Mouse (Mus musculus) macrophage (primary cell): Measurements from ENCODE around the gene Krtap9-3. TPM values are rescaled to one million over a fixed set of nuclear protein-coding genes. Genes with fewer than 3 reads are reported as not detected.
"Not testable (repeated sequence)": the region's sequence is repeated elsewhere in the genome, so short reads cannot be mapped to it uniquely, and the experiment has no call there.

ENCODE experiments used
- H3K27ac ChIP-seq: fragments of 350-480 bp; formaldehyde crosslinking; 2 replicates; pipeline ENCODE4 v1.9.0; 2021
- H3K36me3 ChIP-seq: fragments of 350-480 bp; formaldehyde crosslinking; 2 replicates; pipeline ENCODE4 v1.9.0; 2021; ENCODE audit errors: inconsistent target
- H3K4me3 ChIP-seq: fragments of 350-480 bp; formaldehyde crosslinking; 2 replicates; pipeline ENCODE4 v1.9.0; 2021; ENCODE audit errors: inconsistent target
- H3K79me2 ChIP-seq: fragments of 350-480 bp; formaldehyde crosslinking; 2 replicates; pipeline ENCODE4 v1.9.0; 2021; ENCODE audit errors: inconsistent target
- WGBS: methylation state at CpG from one replicate; pipeline ENCODE4 v1.1.7; 2026; ENCODE audit warnings: inconsistent platforms; ENCODE audit not compliant: missing documents; 5-methylcytosine and 5-hydroxymethylcytosine counted together
- polyA plus RNA-seq: library from polyadenylated mRNA; stranded (reverse); fragments of 250-400 nt; gene quantifications from 3 replicates; pipeline ENCODE4 v1.2.4, GENCODE M21; 2018; ENCODE audit warnings: inconsistent platforms
- total RNA-seq, 78 experiments: library from RNA; depleted of rRNA; stranded (reverse); fragments of 250-400 nt; gene quantifications; 1 replicate in 9 of 78; 2 replicates in 24 of 78; 3 replicates in 43 of 78; 4 replicates in 2 of 78; pipeline ENCODE4 v1.2.4; 2018; ENCODE audit warnings: inconsistent platforms in 56 of 78

The Krtap9-3 gene
- not detected for total RNA-seq (2018; cell fraction: chromatin; rRNA removed)
- total RNA-seq (2018; cell fraction: cytosol; rRNA removed), result not detected
- not detected for total RNA-seq (2018; cell fraction: nucleus; rRNA removed)
- not detected in 3 replicates for polyA plus RNA-seq

GRCm38 (mm10) chr11:99597742-99598141 lies at the start of gene Krtap9-3:
Krtap9-3 (minus strand) TSS chr11:99598105.
- not testable (repeated sequence) for H3K79me2 ChIP-seq, H3K4me3 ChIP-seq, H3K27ac ChIP-seq, H3K36me3 ChIP-seq
- WGBS, result 73% methylated on average over 2 of the region's 6 CpGs

- Histone ChIP-seq H3K4me3 (no peak overlapping the region), H3K79me2 (no peaks in the 10 kb centered on the region), H3K36me3 (no peaks in the 10 kb centered on the region), H3K27ac (no peak overlapping the region)
- WGBS, result 91% methylated on average over 15 of the region's 15 CpGs
Measured at GRCm38 (mm10) chr11:99646444-99646843, 48.5 kb upstream of the Krtap9-3 start.

GRCm38 (mm10) chr11:99644351-99644750 lies 46.4 kb upstream of the Krtap9-3 start:
- 79% methylated on average over 3 of the region's 3 CpGs for WGBS
- no peaks in the 10 kb centered on the region for H3K79me2 ChIP-seq
- no peak overlapping the region for H3K27ac ChIP-seq
- H3K4me3 ChIP-seq, result no peak overlapping the region
- no peaks in the 10 kb centered on the region for H3K36me3 ChIP-seq

- H3K27ac ChIP-seq, H3K36me3 ChIP-seq, H3K79me2 ChIP-seq, H3K4me3 ChIP-seq: not testable (repeated sequence)
- WGBS, result 83% methylated on average over 9 of the region's 9 CpGs
Measured at GRCm38 (mm10) chr11:99643635-99644139, 45.8 kb upstream of the Krtap9-3 start, which contains the start of gene Krtap4-7. Krtap4-7 (minus strand) TSS chr11:99644089.

GRCm38 (mm10) chr11:99640926-99641325 lies 43.0 kb upstream of the Krtap9-3 start:
- WGBS, result 55% methylated on average over 1 of the region's 1 CpGs
- Histone ChIP-seq H3K4me3 (no peak overlapping the region), H3K27ac (no peak overlapping the region), H3K36me3 (no peaks in the 10 kb centered on the region), H3K79me2 (no peaks in the 10 kb centered on the region)

- Histone ChIP-seq H3K27ac (no peak overlapping the region), H3K36me3 (no peaks in the 10 kb centered on the region), H3K79me2 (no peaks in the 10 kb centered on the region), H3K4me3 (no peak overlapping the region)
- 71% methylated on average over 1 of the region's 1 CpGs for WGBS
Measured at GRCm38 (mm10) chr11:99637086-99637485, 39.2 kb upstream of the Krtap9-3 start.

GRCm38 (mm10) chr11:99634653-99635134 lies 36.8 kb upstream of the Krtap9-3 start, which contains the start of gene Krtap4-2:
Krtap4-2 (minus strand) TSS chr11:99635084.
- 51% methylated on average over 8 of the region's 8 CpGs for WGBS
- Histone ChIP-seq H3K4me3 (no peak within 1 kb of the TSS), H3K79me2 (no peaks in the 10 kb centered on the region), H3K27ac (no peak within 1 kb of the TSS), H3K36me3 (no peaks in the 10 kb centered on the region)

- no peak overlapping the region for H3K4me3 ChIP-seq
- no peaks in the 10 kb centered on the region for H3K79me2 ChIP-seq
- no peaks in the 10 kb centered on the region for H3K36me3 ChIP-seq
- H3K27ac ChIP-seq, result no peak overlapping the region
- WGBS, result 55% methylated on average over 2 of the region's 2 CpGs
Measured at GRCm38 (mm10) chr11:99633293-99633692, 35.4 kb upstream of the Krtap9-3 start.

GRCm38 (mm10) chr11:99630890-99631289 lies 33.0 kb upstream of the Krtap9-3 start:
- H3K79me2 ChIP-seq, result no peaks in the 10 kb centered on the region
- H3K4me3 ChIP-seq, result no peak overlapping the region
- H3K36me3 ChIP-seq, result no peaks in the 10 kb centered on the region
- H3K27ac ChIP-seq, result no peak overlapping the region
- WGBS, result 81% methylated on average over 3 of the region's 3 CpGs

- 78% methylated on average over 4 of the region's 4 CpGs for WGBS
- no peaks in the 10 kb centered on the region for H3K36me3 ChIP-seq
- no peak within 1 kb of the TSS for H3K4me3 ChIP-seq
- H3K79me2 ChIP-seq, result no peaks in the 10 kb centered on the region
- no peak within 1 kb of the TSS for H3K27ac ChIP-seq
Measured at GRCm38 (mm10) chr11:99628138-99628537, 30.2 kb upstream of the Krtap9-3 start, which contains the start of gene Krtap4-1. Krtap4-1 (minus strand) TSS chr11:99628238.

GRCm38 (mm10) chr11:99620335-99620734 lies 22.4 kb upstream of the Krtap9-3 start, which contains the start of gene Gm11562:
Gm11562 (minus strand) TSS chr11:99620435.
- Histone ChIP-seq H3K4me3 (no peak within 1 kb of the TSS), H3K27ac (no peak within 1 kb of the TSS), H3K79me2 (no peaks in the 10 kb centered on the region), H3K36me3 (no peaks in the 10 kb centered on the region)
- WGBS, result 83% methylated on average over 2 of the region's 2 CpGs

GRCm38 (mm10) chr11:99614796-99615363 lies 17.0 kb upstream of the Krtap9-3 start, which contains the start of gene Krtap2-4:
Krtap2-4 (minus strand) TSS chr11:99614846.
- WGBS, result 70% methylated on average over 3 of the region's 3 CpGs
- H3K4me3 ChIP-seq, result no peak within 1 kb of the TSS

GRCm38 (mm10) chr11:99610089-99610488 lies 12.2 kb upstream of the Krtap9-3 start, which contains the start of gene Gm11937:
Gm11937 (minus strand) TSS chr11:99610189.
- H3K79me2 ChIP-seq, H3K36me3 ChIP-seq, H3K4me3 ChIP-seq, H3K27ac ChIP-seq: not testable (repeated sequence)
- 73% methylated on average over 1 of the region's 2 CpGs for WGBS

More at GRCm38 (mm10) chr11:99614796-99615363, 17.0 kb upstream of the Krtap9-3 start, which contains the start of gene Krtap2-4:
- no peak within 1 kb of the TSS for H3K27ac ChIP-seq
- H3K36me3 ChIP-seq, result no peaks in the 10 kb centered on the region
- H3K79me2 ChIP-seq, result no peaks in the 10 kb centered on the region

- WGBS, result 83% methylated on average over 1 of the region's 1 CpGs
- Histone ChIP-seq H3K36me3 (no peaks in the 10 kb centered on the region), H3K4me3 (no peak overlapping the region), H3K27ac (no peak overlapping the region), H3K79me2 (no peaks in the 10 kb centered on the region)
Measured at GRCm38 (mm10) chr11:99609126-99609525, 11.2 kb upstream of the Krtap9-3 start.

- H3K79me2 ChIP-seq, H3K27ac ChIP-seq, H3K4me3 ChIP-seq, H3K36me3 ChIP-seq: not testable (repeated sequence)
- 58% methylated on average over 1 of the region's 1 CpGs for WGBS
Measured at GRCm38 (mm10) chr11:99603208-99603607, 5.3 kb upstream of the Krtap9-3 start, which contains the start of gene Gm11938. Gm11938 (minus strand) TSS chr11:99603308.
